Mouse (Mus musculus): ENCODE results near the gene Ckap2l.

GRCm38 (mm10) chr2:129225251-129225819, 71.7 kb downstream of the Ckap2l start:
- TF ChIP-seq POLR2A (IDR thresholded peaks at IDR 0.05; ENCODE audit: control insufficient read depth, extremely low read depth, insufficient read depth, low read length, poor library complexity): no peak
- no peak for TF ChIP-seq CTCF (IDR thresholded peaks at IDR 0.05; ENCODE audit: borderline replicate concordance, control insufficient read depth, extremely low read depth, insufficient read depth, low read length, poor library complexity)

Data from thymus, adult 2 months (tissue).